Mouse (Mus musculus): Measurements from ENCODE around the gene Tomt. TPM values are rescaled to one million over a fixed set of nuclear protein-coding genes. Genes with fewer than 3 reads are reported as not detected.

Tomt gene
- total RNA-seq, 2 experiments from 2014 or later, result not detected

- intact Hi-C loops (cut with DNase I), result no loop called here
- no peak for DNase-seq
Observed at GRCm38 (mm10) chr7:101860978-101861377, 45.2 kb downstream of the Tomt start.

GRCm38 (mm10) chr7:101858362-101858761 lies 47.8 kb downstream of the Tomt start:
- intact Hi-C loops (cut with DNase I), result no loop called here
- DNase-seq, result no peak

- intact Hi-C loops (cut with DNase I), result no loop called here
- DNase-seq, result no peak
Observed at GRCm38 (mm10) chr7:101857094-101857493, 49.1 kb downstream of the Tomt start, which contains the start of gene Folr2. Gene Folr2 (minus strand): TSS chr7:101857194.

- no peak for DNase-seq
- intact Hi-C loops (cut with DNase I), result no loop called here
Observed at GRCm38 (mm10) chr7:101853816-101854215, 52.3 kb downstream of the Tomt start.

- intact Hi-C loops (cut with DNase I), result no loop called here
Observed at GRCm38 (mm10) chr7:101852846-101853245, 53.3 kb downstream of the Tomt start.

GRCm38 (mm10) chr7:101851689-101852088 lies 54.5 kb downstream of the Tomt start:
- intact Hi-C loops (cut with DNase I), result no loop called here
- DNase-seq, result no peak

More at GRCm38 (mm10) chr7:101852846-101853245, 53.3 kb downstream of the Tomt start:
- no peak for DNase-seq

Small RNA genes lying within 50 kb of the gene (microRNA-seq; reads per million reads assigned to microRNA genes)
- gene Gm22655, result not detected

Other genes with a start within 250 kb of the Tomt start
- 10 to 100 TPM; 43.4 to 45.2 TPM for gene Clpb, start 242.7 kb downstream of the Tomt start, total RNA-seq (2021)
- gene Phox2a, start 88.0 kb downstream of the Tomt start, total RNA-seq (2021), result not detected
- 10 to 100 TPM; 17.8 to 18.8 TPM for gene Inppl1, start 68.1 kb downstream of the Tomt start, total RNA-seq (2021)
- gene Folr2, start 49.2 kb downstream of the Tomt start, total RNA-seq (2021), result under 1 TPM in 1 of 2 experiments, not detected in 1; 0.40 TPM
- 10 to 100 TPM; 37.0 to 40.0 TPM for gene Anapc15, start 42.6 kb downstream of the Tomt start, total RNA-seq (2021)
- gene Folr1, start 35.6 kb downstream of the Tomt start, total RNA-seq (2021), result 1 to 10 TPM in 1 of 2 experiments, under 1 TPM in 1; 0.40 to 1.4 TPM
- 10 to 100 TPM; 86.2 to 91.6 TPM for gene Lamtor1, start 455 bp downstream of the Tomt start, total RNA-seq (2021)
- gene Lrrc51, start 27.5 kb upstream of the Tomt start, total RNA-seq (2021), result 1 to 10 TPM; 2.8 to 2.9 TPM
- gene Numa1, start 27.8 kb upstream of the Tomt start, total RNA-seq (2021), result 10 to 100 TPM; 83.3 to 89.6 TPM
- 10 to 100 TPM; 14.0 to 18.9 TPM for gene Il18bp, start 112.3 kb upstream of the Tomt start, total RNA-seq (2021)
- gene Rnf121, start 159.1 kb upstream of the Tomt start, total RNA-seq (2021), result 10 to 100 TPM; 47.0 to 51.9 TPM
- gene Xndc1, start 159.2 kb upstream of the Tomt start, total RNA-seq (2021), result 10 to 100 TPM; 28.7 to 30.8 TPM
- 1 to 10 TPM; 1.7 to 2.2 TPM for gene Xntrpc, start 159.4 kb upstream of the Tomt start, total RNA-seq (2021)
- under 1 TPM in 1 of 2 experiments, not detected in 1; 0.60 TPM for gene Trpc2, start 176.8 kb upstream of the Tomt start, total RNA-seq (2021)
- not detected for gene Art1, start 195.4 kb upstream of the Tomt start, total RNA-seq (2021)
- gene Art5, start 203.1 kb upstream of the Tomt start, total RNA-seq (2021), result not detected
- not detected for gene Chrna10, start 210.5 kb upstream of the Tomt start, total RNA-seq (2021)